Mouse (Mus musculus): ENCODE measurements around the gene Ankar. TPM values are rescaled to one million over a fixed set of nuclear protein-coding genes. Genes with fewer than 3 reads are reported as not detected.

The Ankar gene
- total RNA-seq, 2 experiments from 2014 or later = not detected

- peak; percentile 62 to 81 for DNase-seq (ENCODE audit: low spot score in 2 of 2)
These were observed 106.9 kb downstream of the Ankar start for GRCm38 (mm10) chr1:72593340-72593951.

Other genes with a start within 250 kb of the Ankar start
- gene March4, start 163.6 kb downstream of the Ankar start, total RNA-seq (2021) = 10 to 100 TPM; 15.7 to 17.2 TPM
- gene Smarcal1, start 117.3 kb downstream of the Ankar start, total RNA-seq (2021) = 10 to 100 TPM; 60.7 to 63.0 TPM
- 100 to 1,000 TPM; 616 to 669 TPM for gene Rpl37a, start 10.7 kb upstream of the Ankar start, total RNA-seq (2021)
- gene Igfbp2, start 123.9 kb upstream of the Ankar start, total RNA-seq (2021) = 10 to 100 TPM; 35.9 to 42.9 TPM
- 10 to 100 TPM; 77.4 to 83.5 TPM for gene Igfbp5, start 174.3 kb upstream of the Ankar start, total RNA-seq (2021)

Measured in layer of hippocampus, adult 18-20 months (tissue).